Mouse (Mus musculus): ENCODE results near the gene Fam186b.

DNA sequence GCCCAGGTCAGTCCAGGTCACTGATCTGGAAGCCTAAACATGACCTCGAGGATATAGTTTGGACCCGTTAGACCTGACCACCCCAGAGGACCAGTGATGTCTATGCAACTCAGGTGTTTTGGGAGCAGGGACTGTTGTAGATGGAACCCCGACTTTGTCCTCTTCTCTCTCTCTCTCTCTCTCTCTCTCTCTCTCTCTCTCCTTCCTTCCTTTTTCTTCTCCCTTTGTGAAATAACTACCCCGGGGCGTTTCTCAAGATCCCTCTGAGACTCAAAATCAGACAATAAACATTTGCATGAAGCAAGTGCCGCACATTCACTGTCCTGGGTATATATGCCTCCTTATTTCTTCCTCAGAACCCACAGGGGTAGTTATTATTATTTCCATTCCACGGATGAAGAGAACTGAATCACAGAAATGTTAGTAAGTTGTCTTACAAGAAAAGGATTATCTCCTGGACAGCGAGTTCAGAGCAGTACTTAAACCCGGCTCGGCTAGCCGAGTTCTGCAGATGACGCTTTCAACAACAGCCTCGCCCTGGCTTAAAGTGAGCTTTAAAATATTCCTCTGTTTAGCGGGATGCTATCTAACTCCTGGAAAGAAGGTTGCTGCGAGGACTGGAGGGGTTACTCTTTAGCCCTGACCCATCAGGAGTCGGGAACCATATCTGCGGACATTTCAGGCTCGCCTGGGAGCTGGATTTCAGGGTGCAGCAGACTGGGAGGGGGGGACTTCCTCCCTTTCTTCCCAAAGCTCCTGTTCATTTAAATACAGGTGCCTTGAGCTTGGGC lies 72.7 kb downstream of the Fam186b start:
- TF ChIP-seq CTCF (IDR thresholded peaks at IDR 0.05; ENCODE audit: low read depth) (no peak), EP300 (optimal IDR thresholded peaks at IDR 0.05) (no peak)

Measured in stomach, postnatal 0 days (tissue).